Mouse (Mus musculus): ENCODE data around the gene Trim47.

- TF ChIP-seq TAL1 (IDR thresholded peaks at IDR 0.05; ENCODE audit: low read length) = no peak
- no peak for TF ChIP-seq GATA1 (IDR thresholded peaks at IDR 0.05; ENCODE audit: low read length)
Observed at GRCm38 (mm10) chr11:116142211-116142991, 15.4 kb upstream of the Trim47 start.
